Mouse (Mus musculus): ENCODE results near the gene Snai3. TPM values are rescaled to one million over a fixed set of nuclear protein-coding genes. Genes with fewer than 3 reads are reported as not detected.

The Snai3 gene
- polyA plus RNA-seq, 1 experiment from 2014 or later: 2.6 TPM

DNA sequence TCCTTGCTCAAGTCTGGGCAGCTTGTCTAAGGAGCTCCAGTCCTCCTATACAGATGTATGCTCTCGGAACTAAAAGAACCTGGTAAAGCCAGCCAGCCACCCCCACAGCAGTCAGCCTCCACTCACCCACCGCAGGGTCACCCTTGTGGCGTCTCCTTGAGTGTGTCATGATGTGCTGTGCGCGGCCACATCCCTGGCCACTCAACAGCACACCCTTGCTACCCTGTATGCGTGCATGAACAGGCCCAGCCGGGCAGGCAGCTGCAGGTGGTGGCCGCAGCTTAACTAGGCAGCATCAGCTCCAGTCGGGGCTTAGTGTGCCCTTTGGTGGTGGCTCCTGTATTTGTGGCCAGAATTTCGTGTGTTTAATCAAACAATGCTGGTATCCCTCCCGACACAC is 3.4 kb downstream of the Snai3 start:
- Histone ChIP-seq H3K27ac (replicated peaks in 1 of 2; ENCODE audit: control insufficient read depth in 1 of 2, insufficient read depth in 1 of 2, low read depth in 2 of 2, low read length in 2 of 2) (no peak overlapping the region), H3K9ac (ENCODE audit: low read length) (0 out of 2 replicates have a peak overlapping the region, but pooled peaks have one; percentile 11), H3K9me3 (ENCODE audit: control insufficient read depth, low read length) (no peaks in the 10 kb centered on the region), H3K27me3 (ENCODE audit: control insufficient read depth, insufficient read depth, low read length) (peaks cover 19% of the 10 kb centered on the region), H3K4me3 (ENCODE audit: control insufficient read depth in 1 of 2, insufficient read depth in 1 of 2, low read depth in 1 of 2, low read length in 2 of 2) (no peak overlapping the region), H3K36me3 (ENCODE audit: control insufficient read depth, insufficient read depth, low read length) (no peaks in the 10 kb centered on the region), H3K4me1 (ENCODE audit: control insufficient read depth in 2 of 2, insufficient read depth in 2 of 2, low read length in 2 of 2) (peaks cover 28 to 35% of the 10 kb centered on the region in 2 experiments), H3K4me2 (ENCODE audit: low read length) (no peak overlapping the region)
- no peak for ATAC-seq (ENCODE audit: insufficient number of reproducible peaks, insufficient read depth, low FRiP score, low read depth)
- WGBS: 66% methylated on average over 11 of the region's 11 CpGs

DNA sequence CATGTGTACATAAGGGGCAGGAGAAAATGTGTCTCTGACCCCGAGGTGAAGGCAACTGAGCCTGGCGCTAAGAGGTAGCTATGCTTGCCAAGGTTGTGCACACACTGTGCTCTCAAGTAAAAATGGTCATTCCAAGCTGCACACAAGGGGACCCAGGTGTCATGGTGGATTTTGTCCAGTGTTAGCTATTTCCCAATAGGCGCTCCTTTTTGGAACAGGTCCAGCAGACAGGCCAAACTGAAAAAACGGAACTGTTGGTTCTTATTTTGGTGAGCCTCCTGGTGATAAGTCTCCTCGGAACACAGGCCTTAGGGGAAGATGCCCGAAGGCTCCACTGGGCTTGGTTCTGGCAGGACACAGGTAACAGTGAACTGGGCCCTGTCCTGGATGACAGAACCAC is 6.1 kb downstream of the Snai3 start:
- Histone ChIP-seq H3K27ac (replicated peaks in 1 of 2; ENCODE audit: control insufficient read depth in 1 of 2, insufficient read depth in 1 of 2, low read depth in 2 of 2, low read length in 2 of 2) (no peak overlapping the region), H3K9ac (ENCODE audit: low read length) (no peak overlapping the region), H3K36me3 (ENCODE audit: control insufficient read depth, insufficient read depth, low read length) (no peaks in the 10 kb centered on the region), H3K27me3 (ENCODE audit: control insufficient read depth, insufficient read depth, low read length) (peaks cover 6% of the 10 kb centered on the region; the same call in 1 of the 2 replicates), H3K9me3 (ENCODE audit: control insufficient read depth, low read length) (no peaks in the 10 kb centered on the region), H3K4me3 (ENCODE audit: control insufficient read depth in 1 of 2, insufficient read depth in 1 of 2, low read depth in 1 of 2, low read length in 2 of 2) (no peak overlapping the region), H3K4me1 (ENCODE audit: control insufficient read depth in 2 of 2, insufficient read depth in 2 of 2, low read length in 2 of 2) (peaks cover 23 to 35% of the 10 kb centered on the region in 2 experiments), H3K4me2 (ENCODE audit: low read length) (no peak overlapping the region)
- WGBS: 87% methylated on average over 6 of the region's 6 CpGs
- no peak for ATAC-seq (ENCODE audit: insufficient number of reproducible peaks, insufficient read depth, low FRiP score, low read depth)

DNA sequence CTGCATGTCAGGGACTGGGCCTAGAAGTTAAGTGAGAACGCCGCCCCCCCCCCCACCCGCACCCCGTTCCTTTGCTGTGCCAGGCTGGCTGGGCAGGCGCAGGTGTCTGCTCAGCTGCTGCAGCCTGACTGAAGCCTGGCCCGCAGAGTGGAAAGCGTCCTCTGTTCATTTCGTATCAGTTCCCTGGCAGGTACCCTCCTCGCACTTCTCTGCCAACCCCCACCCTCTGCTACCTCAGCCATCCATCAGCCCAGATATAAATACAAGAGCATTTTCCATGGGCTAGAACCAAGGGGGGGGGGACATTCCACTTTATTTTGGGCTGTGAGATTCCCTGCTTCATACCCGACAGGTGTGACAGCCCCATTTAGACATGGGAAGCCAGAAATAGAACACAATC is 8.4 kb downstream of the Snai3 start:
- 49% methylated on average over 10 of the region's 10 CpGs for whole genome bisulfite sequencing
- no peaks in the 10 kb centered on the region for H3K27me3 ChIP-seq (ENCODE audit: control insufficient read depth, insufficient read depth, low read length)
- no peaks in the 10 kb centered on the region for H3K36me3 ChIP-seq (ENCODE audit: control insufficient read depth, insufficient read depth, low read length)
- H3K9ac ChIP-seq (ENCODE audit: low read length): no peak overlapping the region
- H3K4me3 ChIP-seq (ENCODE audit: control insufficient read depth in 1 of 2, insufficient read depth in 1 of 2, low read depth in 1 of 2, low read length in 2 of 2): no peak overlapping the region
- no peaks in the 10 kb centered on the region for H3K9me3 ChIP-seq (ENCODE audit: control insufficient read depth, low read length)
- H3K4me1 ChIP-seq (ENCODE audit: control insufficient read depth in 2 of 2, insufficient read depth in 2 of 2, low read length in 2 of 2): peaks cover 23 to 31% of the 10 kb centered on the region in 2 experiments
- peak overlapping the region in 1 of 2 experiments; percentile 89; a peak in 3 of 4 replicates for H3K27ac ChIP-seq (replicated peaks in 1 of 2; ENCODE audit: control insufficient read depth in 1 of 2, insufficient read depth in 1 of 2, low read depth in 2 of 2, low read length in 2 of 2)
- ATAC-seq (ENCODE audit: insufficient number of reproducible peaks, insufficient read depth, low FRiP score, low read depth): peak; percentile 37
- peak overlapping the region; percentile 7; the same call in 1 of the 2 replicates for H3K4me2 ChIP-seq (ENCODE audit: low read length)

DNA sequence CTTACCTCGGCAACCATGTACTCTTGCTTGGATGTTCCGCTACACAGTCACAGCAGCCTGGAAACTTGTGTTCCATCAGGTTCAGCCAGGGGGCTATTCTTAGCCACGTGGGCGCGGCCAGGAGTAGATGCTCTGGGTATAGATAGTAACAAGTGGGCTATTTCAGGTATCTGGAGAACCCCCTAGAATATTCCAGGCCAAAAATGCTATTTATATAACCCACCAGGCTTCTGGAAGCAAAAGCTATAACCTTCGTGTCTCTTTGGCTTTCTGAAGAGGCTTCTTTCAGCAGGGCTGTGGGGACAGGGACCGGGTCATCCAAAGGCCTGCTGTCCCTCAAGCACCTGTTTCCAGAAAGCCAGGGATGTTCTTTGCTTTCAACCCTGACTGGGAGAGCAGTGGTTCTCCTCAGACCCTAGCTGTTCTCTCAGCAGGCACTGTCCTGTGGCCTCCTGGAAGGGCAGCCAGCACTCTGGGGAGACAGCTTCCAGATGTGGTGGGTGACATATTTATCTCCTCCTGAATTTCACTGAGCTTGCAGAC is 9.3 kb downstream of the Snai3 start:
- Histone ChIP-seq H3K27me3 (ENCODE audit: control insufficient read depth, insufficient read depth, low read length) (no peaks in the 10 kb centered on the region), H3K4me2 (ENCODE audit: low read length) (peak overlapping the region; percentile 46), H3K36me3 (ENCODE audit: control insufficient read depth, insufficient read depth, low read length) (no peaks in the 10 kb centered on the region), H3K9ac (ENCODE audit: low read length) (peak overlapping the region; percentile 31), H3K9me3 (ENCODE audit: control insufficient read depth, low read length) (no peaks in the 10 kb centered on the region), H3K27ac (replicated peaks in 1 of 2; ENCODE audit: control insufficient read depth in 1 of 2, insufficient read depth in 1 of 2, low read depth in 2 of 2, low read length in 2 of 2) (peak overlapping the region; percentile 89 to 97), H3K4me1 (ENCODE audit: control insufficient read depth in 2 of 2, insufficient read depth in 2 of 2, low read length in 2 of 2) (peaks cover 23 to 31% of the 10 kb centered on the region in 2 experiments), H3K4me3 (ENCODE audit: control insufficient read depth in 1 of 2, insufficient read depth in 1 of 2, low read depth in 1 of 2, low read length in 2 of 2) (no peak overlapping the region)
- WGBS: 20% methylated on average over 7 of the region's 7 CpGs
- ATAC-seq (ENCODE audit: insufficient number of reproducible peaks, insufficient read depth, low FRiP score, low read depth): peak; percentile 45

DNA sequence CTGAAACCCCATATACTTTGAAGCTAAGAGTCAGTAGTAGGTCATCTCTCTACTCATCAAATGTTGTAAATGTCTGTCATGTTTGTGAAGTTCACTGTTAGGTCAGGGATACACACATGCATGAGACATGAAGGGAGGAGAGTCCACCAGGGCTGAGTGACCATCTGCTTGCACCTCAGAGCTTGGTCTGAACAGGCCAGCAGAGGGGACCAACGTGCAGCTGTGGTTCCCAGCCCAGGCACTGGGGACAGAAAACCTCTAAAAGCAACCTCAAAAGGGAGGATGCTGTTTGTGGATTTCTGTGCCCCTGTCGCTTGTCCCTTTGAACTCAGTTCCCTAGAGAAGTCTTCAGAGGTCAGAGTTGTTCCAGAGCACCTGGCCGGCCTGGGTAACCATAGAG is 15.3 kb downstream of the Snai3 start:
- Histone ChIP-seq H3K9ac (ENCODE audit: low read length) (peak overlapping the region; percentile 88), H3K4me3 (ENCODE audit: control insufficient read depth in 1 of 2, insufficient read depth in 1 of 2, low read depth in 1 of 2, low read length in 2 of 2) (peak overlapping the region in 1 of 2 experiments; percentile 57; a peak in 1 of 4 replicates), H3K4me1 (ENCODE audit: control insufficient read depth in 2 of 2, insufficient read depth in 2 of 2, low read length in 2 of 2) (peaks cover 15 to 25% of the 10 kb centered on the region in 2 experiments), H3K9me3 (ENCODE audit: control insufficient read depth, low read length) (no peaks in the 10 kb centered on the region), H3K27me3 (ENCODE audit: control insufficient read depth, insufficient read depth, low read length) (no peaks in the 10 kb centered on the region), H3K27ac (replicated peaks in 1 of 2; ENCODE audit: control insufficient read depth in 1 of 2, insufficient read depth in 1 of 2, low read depth in 2 of 2, low read length in 2 of 2) (peak overlapping the region; percentile 82 to 99), H3K4me2 (ENCODE audit: low read length) (peak overlapping the region; percentile 92), H3K36me3 (ENCODE audit: control insufficient read depth, insufficient read depth, low read length) (no peaks in the 10 kb centered on the region)
- WGBS: 48% methylated on average over 3 of the region's 3 CpGs
- ATAC-seq (ENCODE audit: insufficient number of reproducible peaks, insufficient read depth, low FRiP score, low read depth): no peak

DNA sequence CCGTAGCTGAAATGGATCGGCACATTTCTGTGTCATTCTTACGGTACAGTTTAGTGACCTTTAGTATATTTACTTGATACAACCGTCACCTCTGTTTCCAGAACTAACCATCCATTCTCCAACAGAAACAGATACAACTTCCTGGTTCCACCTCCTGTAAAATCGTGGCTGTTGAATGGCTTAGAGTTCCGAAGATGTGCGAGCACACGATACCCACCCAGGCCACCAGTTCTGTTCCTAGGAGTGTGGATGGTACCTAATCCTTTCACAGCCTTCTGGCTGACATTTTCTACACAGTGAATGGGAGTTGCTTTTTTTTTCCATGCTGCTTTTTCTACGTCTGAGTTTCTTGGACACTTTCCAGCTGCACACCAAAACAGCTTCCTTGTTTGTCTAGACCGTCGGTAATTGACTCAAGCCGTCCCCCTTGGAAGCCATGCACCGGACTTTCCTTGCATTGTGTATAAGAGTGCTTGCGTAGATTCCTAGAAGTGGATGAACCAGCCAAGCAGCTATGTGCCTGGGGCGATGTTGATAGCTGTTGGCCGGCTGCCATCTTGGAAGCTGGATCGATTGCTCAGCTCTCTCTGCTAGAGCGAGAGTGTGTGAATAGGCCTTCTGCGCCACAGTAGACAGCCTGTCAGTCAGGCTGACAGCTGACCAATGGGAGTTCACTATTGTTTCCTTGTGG is 16.3 kb downstream of the Snai3 start:
- peaks cover 6% of the 10 kb centered on the region; the same call in 1 of the 2 replicates for H3K36me3 ChIP-seq (ENCODE audit: control insufficient read depth, insufficient read depth, low read length)
- H3K27me3 ChIP-seq (ENCODE audit: control insufficient read depth, insufficient read depth, low read length): no peaks in the 10 kb centered on the region
- H3K9ac ChIP-seq (ENCODE audit: low read length): peak overlapping the region; percentile 88
- 3% methylated on average over 19 of the region's 19 CpGs for WGBS
- no peaks in the 10 kb centered on the region for H3K9me3 ChIP-seq (ENCODE audit: control insufficient read depth, low read length)
- H3K4me3 ChIP-seq (ENCODE audit: control insufficient read depth in 1 of 2, insufficient read depth in 1 of 2, low read depth in 1 of 2, low read length in 2 of 2): peak overlapping the region; percentile 52 to 57
- peak; percentile 42 for ATAC-seq (ENCODE audit: insufficient number of reproducible peaks, insufficient read depth, low FRiP score, low read depth)
- H3K4me2 ChIP-seq (ENCODE audit: low read length): peak overlapping the region; percentile 92
- H3K4me1 ChIP-seq (ENCODE audit: control insufficient read depth in 2 of 2, insufficient read depth in 2 of 2, low read length in 2 of 2): peaks cover 12 to 22% of the 10 kb centered on the region in 2 experiments
- peak overlapping the region; percentile 82 to 99 for H3K27ac ChIP-seq (replicated peaks in 1 of 2; ENCODE audit: control insufficient read depth in 1 of 2, insufficient read depth in 1 of 2, low read depth in 2 of 2, low read length in 2 of 2)

DNA sequence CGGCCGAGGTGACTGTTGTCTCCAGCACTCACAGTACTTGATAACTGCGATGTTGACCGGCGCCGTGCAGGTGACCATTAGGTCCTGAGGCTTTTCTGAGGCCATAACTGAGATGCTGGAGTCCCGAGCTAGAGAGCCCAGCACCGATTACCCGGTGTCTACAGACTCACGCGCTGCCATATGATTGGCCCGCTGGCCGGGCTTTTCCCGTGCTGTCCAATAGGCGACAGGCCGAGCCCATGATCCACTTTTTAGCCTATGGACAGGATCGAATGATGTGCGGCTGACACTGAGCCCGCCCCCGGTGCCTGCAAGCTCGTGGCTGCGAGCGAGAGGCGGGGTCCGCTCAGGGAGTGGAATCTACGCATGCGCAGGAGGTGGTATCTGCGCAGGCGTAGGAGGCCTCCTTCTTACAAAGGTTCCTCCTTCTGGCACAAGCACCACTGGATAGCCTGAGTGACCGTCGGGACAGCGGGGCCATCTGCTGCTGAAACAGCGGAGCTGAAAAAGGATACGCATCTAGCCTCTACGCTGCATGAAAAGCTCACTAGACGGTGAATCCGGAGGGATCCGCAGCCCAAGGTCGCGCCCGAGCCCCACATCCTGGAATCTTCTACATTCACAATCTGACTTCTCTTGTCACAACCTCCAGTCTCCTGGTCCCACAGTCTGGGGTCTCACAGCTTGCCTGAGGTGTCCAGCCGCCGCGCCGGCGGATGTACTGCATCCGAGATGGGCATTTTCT is 17.1 kb downstream of the Snai3 start, which contains the start of gene Mvd:
Gene Mvd, minus strand, starts transcription at position 161 of the 745 bp plus-strand sequence.
- H3K4me2 ChIP-seq (ENCODE audit: low read length): peak within 1 kb of the TSS; percentile 92
- peaks cover 14 to 22% of the 10 kb centered on the region in 2 experiments for H3K4me1 ChIP-seq (ENCODE audit: control insufficient read depth in 2 of 2, insufficient read depth in 2 of 2, low read length in 2 of 2)
- under 1% methylated on average over 47 of the region's 47 CpGs for WGBS
- peak within 1 kb of the TSS; percentile 88 for H3K9ac ChIP-seq (ENCODE audit: low read length)
- ATAC-seq (ENCODE audit: insufficient number of reproducible peaks, insufficient read depth, low FRiP score, low read depth): peak; percentile 94
- H3K27me3 ChIP-seq (ENCODE audit: control insufficient read depth, insufficient read depth, low read length): no peaks in the 10 kb centered on the region
- peak within 1 kb of the TSS; percentile 82 to 99 for H3K27ac ChIP-seq (replicated peaks in 1 of 2; ENCODE audit: control insufficient read depth in 1 of 2, insufficient read depth in 1 of 2, low read depth in 2 of 2, low read length in 2 of 2)
- H3K36me3 ChIP-seq (ENCODE audit: control insufficient read depth, insufficient read depth, low read length): peaks cover 11% of the 10 kb centered on the region; the same call in 1 of the 2 replicates
- peak within 1 kb of the TSS; percentile 57 to 74 for H3K4me3 ChIP-seq (ENCODE audit: control insufficient read depth in 1 of 2, insufficient read depth in 1 of 2, low read depth in 1 of 2, low read length in 2 of 2)
- H3K9me3 ChIP-seq (ENCODE audit: control insufficient read depth, low read length): no peaks in the 10 kb centered on the region
